24 mouse cellular contexts compared by ENCODE assay signal in genomic region chr10:105579318-105579717, GRCm38 (mm10). TPM values are rescaled to one million over a fixed set of nuclear protein-coding genes. Genes with fewer than 3 reads are reported as not detected.
DNase-seq lines count a peak whose midpoint lies in the region; ATAC-seq and TF ChIP-seq lines count a peak whose summit lies in the region.
"Had no signal": no experiment of that assay in that cellular context is flagged by ENCODE, and none has a peak within 500 bp of the region (broad histone marks: within the 10 kb centered on the region; RNA-seq: fewer than 3 reads in every experiment).

No protein-coding gene starts in this region.

- H3K36me3 ChIP-seq in heart, adult 2 months (ENCODE audit: control insufficient read depth, insufficient read depth, low read length): peaks cover 3% of the 10 kb centered on the region
- no peaks in the 10 kb centered on the region for H3K36me3 ChIP-seq in heart, embryonic 10.5 days
- no peaks in the 10 kb centered on the region for H3K36me3 ChIP-seq in kidney, embryonic 16.5 days (ENCODE audit: insufficient read depth, low read length)
- H3K36me3 ChIP-seq: embryonic facial prominence, embryonic 12.5 days; hindbrain, embryonic 15.5 days; intestine, embryonic 15.5 days; limb, embryonic 15.5 days; stomach, embryonic 15.5 days had no signal

- no peaks in the 10 kb centered on the region for H3K9me3 ChIP-seq in heart, embryonic 10.5 days
- H3K9me3 ChIP-seq in kidney, embryonic 16.5 days (ENCODE audit: low read length): no peaks in the 10 kb centered on the region
- H3K9me3 ChIP-seq: embryonic facial prominence, embryonic 12.5 days; forebrain, embryonic 13.5 days; hindbrain, embryonic 15.5 days; intestine, embryonic 15.5 days; limb, embryonic 15.5 days; stomach, embryonic 15.5 days had no signal

- 0 out of 2 replicates have a peak, but pooled peaks have one; percentile 40 for TF ChIP-seq EP300 in heart, adult 2 months (IDR thresholded peaks at IDR 0.05; ENCODE audit: insufficient read depth, low read depth, low read length)

- WGBS in heart, adult 2 months: 7% methylated on average over 2 of the region's 2 CpGs
- 26% methylated on average over 2 of the region's 2 CpGs for WGBS in heart, embryonic 10.5 days
- 39% methylated on average over 2 of the region's 2 CpGs for WGBS in kidney, embryonic 16.5 days

- DNase-seq in heart, adult 2 months: peak in 1 of 2 experiments; percentile 26
- DNase-seq in heart, embryonic 10.5 days (ENCODE audit: low spot score): no peak
- DNase-seq in kidney, postnatal 14 days: peak; percentile 7
- DNase-seq in retina, embryonic 14.5 days (ENCODE audit: low spot score): peak; percentile 16
- no peak for DNase-seq in retina, postnatal 1 day
- peak; percentile 48 for DNase-seq in lung, postnatal 25 days (ENCODE audit: low spot score)
- no peak for DNase-seq in layer of hippocampus, adult 9-11 months
- DNase-seq: adrenal gland, adult 8-10 months; cerebellum, adult 18-20 months; cerebellum, postnatal 14 days; gastrocnemius, adult 2 months; heart, postnatal 4 days; left cerebral cortex, postnatal 4 days; thymus, postnatal 25 days had no signal

- no peaks in the 10 kb centered on the region for H3K79me2 ChIP-seq in heart, adult 2 months (replicated peaks; ENCODE audit: control insufficient read depth, insufficient read depth, low read length)

- no peak overlapping the region for H3K4me3 ChIP-seq in heart, adult 2 months
- H3K4me3 ChIP-seq in heart, embryonic 10.5 days: no peak overlapping the region
- H3K4me3 ChIP-seq in kidney, embryonic 16.5 days (ENCODE audit: low read length): no peak overlapping the region
- H3K4me3 ChIP-seq: embryonic facial prominence, embryonic 12.5 days; erythroblast, embryonic 14.5 days; forebrain, embryonic 13.5 days; gastrocnemius, adult 2 months; hindbrain, embryonic 15.5 days; intestine, embryonic 15.5 days; limb, embryonic 15.5 days; stomach, embryonic 15.5 days had no signal

- H3K4me1 ChIP-seq in heart, adult 2 months (ENCODE audit: control insufficient read depth, insufficient read depth, low read length): peaks cover 2% of the 10 kb centered on the region
- H3K4me1 ChIP-seq in heart, embryonic 10.5 days: no peaks in the 10 kb centered on the region
- H3K4me1 ChIP-seq in kidney, embryonic 16.5 days (ENCODE audit: insufficient read depth, low read length): peaks cover 21% of the 10 kb centered on the region
- H3K4me1 ChIP-seq: embryonic facial prominence, embryonic 12.5 days; intestine, embryonic 15.5 days had no signal

- intact Hi-C loops in heart, adult 2 months (cut with DNase I): loop anchor here (5.0 to 10.0 kb wide), 2 partner anchors 435 to 1597 kb away; no protein-coding TSS in a partner anchor

- TF ChIP-seq POLR2A in heart, adult 2 months (IDR thresholded peaks at IDR 0.05; ENCODE audit: insufficient read depth, low read depth, low read length): 0 out of 2 replicates have a peak, but pooled peaks have one; percentile 29

- peak overlapping the region; percentile 64 for H3K27ac ChIP-seq in heart, adult 2 months
- H3K27ac ChIP-seq in heart, embryonic 10.5 days: no peak overlapping the region
- H3K27ac ChIP-seq in kidney, embryonic 16.5 days (ENCODE audit: low read length): no peak overlapping the region
- H3K27ac ChIP-seq: embryonic facial prominence, embryonic 12.5 days; forebrain, embryonic 13.5 days; gastrocnemius, adult 2 months; hindbrain, embryonic 15.5 days; intestine, embryonic 15.5 days; limb, embryonic 15.5 days; stomach, embryonic 15.5 days had no signal

- no peak for ATAC-seq in kidney, embryonic 16.5 days (ENCODE audit: low FRiP score, low TSS enrichment)
- ATAC-seq: activated CD4-positive, CD25-positive, alpha-beta regulatory T cell, adult 4 months; forebrain, embryonic 13.5 days; intestine, embryonic 15.5 days had no signal

- H3K9ac ChIP-seq in heart, adult 2 months (ENCODE audit: low read depth, low read length): no peak overlapping the region
- H3K9ac ChIP-seq in kidney, embryonic 16.5 days (replicated peaks; ENCODE audit: low read length): no peak overlapping the region
- H3K9ac ChIP-seq: embryonic facial prominence, embryonic 12.5 days; forebrain, embryonic 13.5 days; hindbrain, embryonic 15.5 days; intestine, embryonic 15.5 days; limb, embryonic 15.5 days; stomach, embryonic 15.5 days had no signal

- H3K27me3 ChIP-seq in heart, adult 2 months (ENCODE audit: control insufficient read depth, insufficient read depth, low read length): no peaks in the 10 kb centered on the region
- no peaks in the 10 kb centered on the region for H3K27me3 ChIP-seq in heart, embryonic 10.5 days (ENCODE audit: insufficient read depth, poor library complexity, severe bottlenecking)
- H3K27me3 ChIP-seq in kidney, embryonic 16.5 days (ENCODE audit: insufficient read depth, low read length): no peaks in the 10 kb centered on the region
- H3K27me3 ChIP-seq: embryonic facial prominence, embryonic 12.5 days; forebrain, embryonic 13.5 days; hindbrain, embryonic 15.5 days; intestine, embryonic 15.5 days; limb, embryonic 15.5 days; stomach, embryonic 15.5 days had no signal

- H3K4me2 ChIP-seq in kidney, embryonic 16.5 days (replicated peaks; ENCODE audit: low read depth, low read length): no peak overlapping the region
- H3K4me2 ChIP-seq: embryonic facial prominence, embryonic 12.5 days; forebrain, embryonic 13.5 days; intestine, embryonic 15.5 days; limb, embryonic 15.5 days; midbrain, embryonic 11.5 days; stomach, embryonic 15.5 days had no signal

- no peak for TF ChIP-seq CTCF in heart, adult 2 months (IDR thresholded peaks at IDR 0.05)

RNA-seq across cellular contexts. Expression of gene Tmtc2, which starts 5.1 kb away (rescaled TPM):
- total RNA-seq in heart, adult 2 months (2021): 1 to 10 TPM; 4.4 TPM
- polyA plus RNA-seq in heart, adult 2 months (2012; rRNA removed): 2.6 and 4.1 TPM in 2 replicates
- polyA plus RNA-seq in heart, embryonic 10.5 days (2016; fragmentation: Nextera tagmentation; extraction: Ambion mirVana): 4.1 and 6.9 TPM in 2 replicates
- polyA plus RNA-seq in kidney, embryonic 16.5 days (2015; fragmentation: Nextera tagmentation; extraction: Ambion mirVana): 7.8 and 8.8 TPM in 2 replicates
- polyA plus RNA-seq: activated CD4-positive, CD25-positive, alpha-beta regulatory T cell, adult 4 months had no signal

Comparison
In these comparisons a context has a peak if more than half of its experiments do, and no peak if none do; other contexts are left out.
1. DNase-seq: peak in kidney, postnatal 14 days (single experiment), retina, embryonic 14.5 days (single experiment) and lung, postnatal 25 days (single experiment); none in heart, embryonic 10.5 days (single experiment), retina, postnatal 1 day (single experiment) and layer of hippocampus, adult 9-11 months (single experiment).